Comparison of ENCODE assay signal across 9 mouse cellular contexts in genomic region chr2:35297703-35298332, GRCm38 (mm10). TPM values are rescaled to one million over a fixed set of nuclear protein-coding genes. Genes with fewer than 3 reads are reported as not detected.
A peak's percentile ranks its signal among the peaks of the same experiment; 100 is the strongest.
DNase-seq lines count a peak whose midpoint lies in the region; ATAC-seq and TF ChIP-seq lines count a peak whose summit lies in the region.
"Had no signal": no experiment of that assay in that cellular context is flagged by ENCODE, and none has a peak within 500 bp of the region (broad histone marks: within the 10 kb centered on the region; RNA-seq: fewer than 3 reads in every experiment).

No protein-coding gene starts in this region.

- WGBS in cerebellum, adult 2 months, result 29% methylated on average over 15 of the region's 15 CpGs
- WGBS in forebrain, postnatal 0 days, result 32% methylated on average over 15 of the region's 15 CpGs
- WGBS in hindbrain, embryonic 11.5 days, result 32% methylated on average over 15 of the region's 15 CpGs

- peak; percentile 100 for TF ChIP-seq CTCF in cerebellum, adult 2 months (IDR thresholded peaks at IDR 0.05; ENCODE audit: borderline replicate concordance, insufficient read depth, low read depth, low read length)
- peak; percentile 100 for TF ChIP-seq CTCF in forebrain, postnatal 0 days (IDR thresholded peaks at IDR 0.05; ENCODE audit: low read depth)

- H3K9me3 ChIP-seq in forebrain, postnatal 0 days (ENCODE audit: low read length), result no peaks in the 10 kb centered on the region
- no peaks in the 10 kb centered on the region for H3K9me3 ChIP-seq in hindbrain, embryonic 11.5 days (ENCODE audit: control insufficient read depth, low read length)

- TF ChIP-seq POLR2A in cerebellum, adult 2 months (IDR thresholded peaks at IDR 0.05; ENCODE audit: borderline replicate concordance, insufficient read depth, low read length), result no peak

- H3K4me3 ChIP-seq in cerebellum, adult 2 months (replicated peaks; ENCODE audit: insufficient read depth, low read depth, low read length), result no peak overlapping the region
- H3K4me3 ChIP-seq in forebrain, postnatal 0 days (ENCODE audit: low read depth, low read length), result no peak overlapping the region
- no peak overlapping the region for H3K4me3 ChIP-seq in hindbrain, embryonic 11.5 days (ENCODE audit: low read depth, low read length)
- H3K4me3 ChIP-seq: myocyte had no signal

- H3K4me1 ChIP-seq in cerebellum, adult 2 months (ENCODE audit: control insufficient read depth, insufficient read depth, low read length), result peaks cover 7% of the 10 kb centered on the region
- no peaks in the 10 kb centered on the region for H3K4me1 ChIP-seq in forebrain, postnatal 0 days (ENCODE audit: insufficient read depth)
- H3K4me1 ChIP-seq in hindbrain, embryonic 11.5 days (replicated peaks; ENCODE audit: control insufficient read depth, insufficient read depth, low read length), result no peaks in the 10 kb centered on the region

- no peak overlapping the region for H3K9ac ChIP-seq in forebrain, postnatal 0 days
- no peak overlapping the region for H3K9ac ChIP-seq in hindbrain, embryonic 11.5 days (ENCODE audit: low read depth, low read length)

- H3K4me2 ChIP-seq in forebrain, postnatal 0 days (ENCODE audit: low read depth), result no peak overlapping the region
- H3K4me2 ChIP-seq in hindbrain, embryonic 11.5 days (replicated peaks; ENCODE audit: low read depth, low read length), result no peak overlapping the region

- peak; percentile 63 for DNase-seq in Muller cell, postnatal 12 days (ENCODE audit: inconsistent ontology term)
- DNase-seq in cerebellum, adult 2 months, result peak; percentile 75 to 86
- peak; percentile 87 for DNase-seq in forebrain, postnatal 0 days
- DNase-seq in hindbrain, embryonic 11.5 days (ENCODE audit: low spot score), result peak; percentile 87
- peak; percentile 62 for DNase-seq in layer of hippocampus, adult 9-11 months
- peak; percentile 83 for DNase-seq in lung, postnatal 25 days (ENCODE audit: low spot score)
- DNase-seq in retina, postnatal 1 day, result peak; percentile 86
- peak; percentile 84 for DNase-seq in thymus, postnatal 4 days

- H3K36me3 ChIP-seq in forebrain, postnatal 0 days (ENCODE audit: insufficient read depth), result no peaks in the 10 kb centered on the region
- no peaks in the 10 kb centered on the region for H3K36me3 ChIP-seq in hindbrain, embryonic 11.5 days (ENCODE audit: control insufficient read depth, insufficient read depth, low read length)

- no peaks in the 10 kb centered on the region for H3K27me3 ChIP-seq in cerebellum, adult 2 months (ENCODE audit: control insufficient read depth, insufficient read depth, low read length)
- H3K27me3 ChIP-seq in forebrain, postnatal 0 days (ENCODE audit: insufficient read depth, low read length), result no peaks in the 10 kb centered on the region
- H3K27me3 ChIP-seq in hindbrain, embryonic 11.5 days (ENCODE audit: control insufficient read depth, insufficient read depth, low read length), result no peaks in the 10 kb centered on the region

- H3K27ac ChIP-seq in cerebellum, adult 2 months (ENCODE audit: insufficient read depth, low read length), result no peak overlapping the region
- H3K27ac ChIP-seq in forebrain, postnatal 0 days (ENCODE audit: low read depth, low read length), result no peak overlapping the region
- no peak overlapping the region for H3K27ac ChIP-seq in hindbrain, embryonic 11.5 days (ENCODE audit: low read depth, low read length)

- ATAC-seq in forebrain, postnatal 0 days, result peak; percentile 84
- peak; percentile 54; the same call in 1 of the 2 replicates for ATAC-seq in hindbrain, embryonic 11.5 days (ENCODE audit: low FRiP score)

RNA-seq across cellular contexts. Expression of gene Stom, which starts 39.0 kb away (rescaled TPM):
- 14.9 and 17.0 TPM in 2 replicates for polyA plus RNA-seq in cerebellum, adult 2 months (2012; rRNA removed)
- 16.9 and 23.3 TPM in 2 replicates for total RNA-seq in forebrain, postnatal 0 days (2014; rRNA removed)
- polyA plus RNA-seq in forebrain, postnatal 0 days (2015; fragmentation: Nextera tagmentation; extraction: Ambion mirVana), result 16.2 and 18.9 TPM in 2 replicates
- polyA plus RNA-seq in hindbrain, embryonic 11.5 days (2014; fragmentation: Nextera tagmentation; extraction: Ambion mirVana), result 12.6 and 14.5 TPM in 2 replicates

RNA-seq across cellular contexts. Expression of gene Gsn, which starts 41.6 kb away (rescaled TPM):
- 119 and 127 TPM in 2 replicates for polyA plus RNA-seq in cerebellum, adult 2 months (2012; rRNA removed)
- total RNA-seq in forebrain, postnatal 0 days (2014; rRNA removed), result 24.3 and 30.3 TPM in 2 replicates
- polyA plus RNA-seq in forebrain, postnatal 0 days (2015; fragmentation: Nextera tagmentation; extraction: Ambion mirVana), result 24.3 and 27.2 TPM in 2 replicates
- 39.9 and 40.2 TPM in 2 replicates for polyA plus RNA-seq in hindbrain, embryonic 11.5 days (2014; fragmentation: Nextera tagmentation; extraction: Ambion mirVana)
